Mouse (Mus musculus): ENCODE data around the gene Tmc6. TPM values are rescaled to one million over a fixed set of nuclear protein-coding genes. Genes with fewer than 3 reads are reported as not detected.

The Tmc6 gene
- polyA plus RNA-seq, 1 experiment from 2014 or later, result 22.4 TPM

DNA sequence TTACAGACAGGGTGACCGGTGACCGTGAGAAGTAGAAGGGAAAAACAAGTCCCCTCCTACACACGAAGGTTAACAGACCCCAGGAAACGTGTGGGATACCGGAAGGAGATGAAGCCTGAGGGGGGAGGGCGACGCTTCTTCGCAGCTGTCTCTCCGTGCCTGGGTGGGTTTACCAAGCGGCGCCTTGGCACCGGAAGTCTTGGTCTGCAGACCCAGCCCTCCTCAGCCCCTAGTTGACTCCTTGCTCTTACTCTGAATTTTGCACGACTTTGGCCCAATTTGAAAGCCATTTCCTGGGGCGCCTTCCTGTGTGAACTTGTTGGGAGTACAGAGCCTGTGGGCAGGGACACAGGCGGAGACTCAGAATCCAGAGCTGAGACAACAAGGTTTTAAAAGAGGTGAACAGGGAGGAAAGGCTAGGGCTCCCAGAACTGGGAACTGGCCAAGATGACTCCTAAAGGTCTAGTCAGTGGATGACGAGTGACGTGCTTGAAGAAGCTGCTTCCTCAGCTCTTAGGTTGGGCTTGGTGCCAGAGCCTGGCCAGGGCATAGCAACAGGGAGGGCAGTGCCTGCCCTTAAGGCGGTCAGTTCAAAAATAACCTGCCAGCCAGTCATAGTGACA lies 688 bp downstream of the Tmc6 start:
- Histone ChIP-seq H3K9me3 (no peaks in the 10 kb centered on the region), H3K9ac (replicated peaks) (no peak overlapping the region), H3K27me3 (peaks cover 32% of the 10 kb centered on the region), H3K4me2 (peak overlapping the region; percentile 98), H3K27ac (peak overlapping the region; percentile 60), H3K36me3 (peaks cover 18% of the 10 kb centered on the region), H3K4me1 (replicated peaks) (peaks cover 52% of the 10 kb centered on the region), H3K4me3 (replicated peaks) (peak overlapping the region; percentile 54)
- 23% methylated on average over 18 of the region's 18 CpGs for WGBS
- no peak for ATAC-seq (ENCODE audit: insufficient number of reproducible peaks, insufficient read depth, low FRiP score, low TSS enrichment, low read depth)

DNA sequence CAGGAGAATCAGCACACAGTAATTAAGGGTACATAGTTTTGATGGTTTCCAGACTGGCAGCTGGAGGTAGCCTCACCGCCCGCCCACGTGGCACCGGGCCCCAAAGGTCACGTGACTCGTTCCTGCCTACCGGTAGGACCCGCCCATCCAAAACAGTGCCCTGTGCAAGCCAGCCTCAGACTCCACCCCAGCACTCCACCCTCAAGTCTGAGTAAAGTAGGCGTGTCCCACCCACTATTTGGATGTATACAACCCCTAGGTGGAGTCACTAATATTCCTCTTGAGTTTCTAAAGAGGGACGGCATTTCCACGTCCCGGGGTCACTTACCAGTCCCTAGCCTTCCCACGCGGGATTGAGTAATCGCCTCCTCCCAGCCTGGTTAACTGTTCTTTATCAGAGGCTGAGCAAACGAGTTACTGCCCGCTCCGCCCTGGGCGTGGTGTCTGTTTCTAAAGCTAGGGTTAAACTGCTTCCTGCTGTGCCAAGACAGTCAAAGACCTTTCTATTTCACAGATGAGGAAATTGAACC lies 1.4 kb downstream of the Tmc6 start:
- no peaks in the 10 kb centered on the region for H3K9me3 ChIP-seq
- H3K27me3 ChIP-seq, result peaks cover 32% of the 10 kb centered on the region
- peak overlapping the region; percentile 54 for H3K4me3 ChIP-seq (replicated peaks)
- peak overlapping the region; percentile 98 for H3K4me2 ChIP-seq
- H3K4me1 ChIP-seq (replicated peaks), result peaks cover 52% of the 10 kb centered on the region
- peak overlapping the region; percentile 70; the same call in 1 of the 2 replicates for H3K9ac ChIP-seq (replicated peaks)
- peaks cover 25% of the 10 kb centered on the region for H3K36me3 ChIP-seq
- peak overlapping the region; percentile 86 for H3K27ac ChIP-seq
- WGBS, result 1% methylated on average over 19 of the region's 19 CpGs
- ATAC-seq (ENCODE audit: insufficient number of reproducible peaks, insufficient read depth, low FRiP score, low TSS enrichment, low read depth), result peak; percentile 74

DNA sequence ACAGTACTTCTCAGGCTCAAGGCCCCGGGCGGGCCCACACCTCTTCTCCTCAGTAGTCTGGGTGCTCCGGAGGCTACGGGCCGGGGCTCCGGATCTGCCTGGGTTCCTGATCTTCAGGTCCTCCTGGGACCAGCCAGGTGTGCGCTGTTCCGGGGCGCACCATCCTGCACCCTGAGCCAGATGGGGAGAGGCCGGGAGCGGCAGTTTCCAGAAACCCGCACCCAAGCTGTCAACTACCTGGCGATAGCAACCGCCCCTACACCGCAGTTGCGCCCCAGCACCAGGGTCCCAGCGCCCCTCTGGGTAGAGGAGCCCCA lies 1.8 kb downstream of the Tmc6 start:
- peak overlapping the region; percentile 70 for H3K9ac ChIP-seq (replicated peaks)
- peak overlapping the region; percentile 54 for H3K4me3 ChIP-seq (replicated peaks)
- WGBS, result 1% methylated on average over 17 of the region's 17 CpGs
- H3K4me2 ChIP-seq, result peak overlapping the region; percentile 98
- ATAC-seq (ENCODE audit: insufficient number of reproducible peaks, insufficient read depth, low FRiP score, low TSS enrichment, low read depth), result 0 out of 2 replicates have a peak, but pooled peaks have one; percentile 12
- H3K4me1 ChIP-seq (replicated peaks), result peaks cover 52% of the 10 kb centered on the region
- peaks cover 32% of the 10 kb centered on the region for H3K27me3 ChIP-seq
- peak overlapping the region; percentile 86 for H3K27ac ChIP-seq
- no peaks in the 10 kb centered on the region for H3K9me3 ChIP-seq
- H3K36me3 ChIP-seq, result peaks cover 29% of the 10 kb centered on the region

DNA sequence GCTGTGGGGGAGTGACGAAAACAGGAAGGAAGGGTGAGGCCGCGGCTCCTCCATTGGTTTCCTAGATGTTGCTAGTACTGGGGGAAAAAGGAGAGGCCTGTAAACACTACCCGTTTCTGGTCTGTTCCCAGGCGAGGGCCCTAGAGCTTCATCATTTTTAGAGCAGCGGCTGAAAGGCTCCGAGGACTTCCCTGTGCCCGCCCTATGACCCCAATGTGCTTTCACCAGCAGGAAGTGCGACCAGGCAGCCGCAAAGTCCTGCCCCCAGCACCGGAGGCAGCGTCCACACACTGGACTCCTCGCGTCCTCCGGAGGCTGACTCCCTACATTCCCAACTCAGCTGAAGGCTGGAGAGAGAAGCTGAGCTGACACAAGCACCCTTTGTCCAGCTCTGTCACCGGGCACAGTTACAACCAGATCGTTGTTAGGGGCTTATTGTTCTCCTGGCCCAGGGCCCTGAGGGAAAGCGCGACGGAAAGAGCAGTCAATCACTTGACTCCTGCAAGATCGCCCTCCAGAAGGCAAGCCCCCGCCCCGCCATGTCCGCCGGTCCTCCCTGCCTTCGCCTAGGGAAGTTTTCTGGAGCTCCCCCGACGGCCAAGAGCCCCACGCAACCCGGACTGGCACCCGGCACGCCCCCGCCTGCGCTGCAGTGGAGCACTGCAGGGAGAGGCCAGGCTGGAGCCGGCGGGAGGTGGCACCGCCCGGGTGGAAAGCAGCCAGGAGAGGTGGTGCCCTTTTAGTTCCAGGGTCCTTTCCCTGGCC lies 2.4 kb downstream of the Tmc6 start:
- Histone ChIP-seq H3K36me3 (peaks cover 35% of the 10 kb centered on the region), H3K27me3 (peaks cover 32% of the 10 kb centered on the region), H3K4me3 (replicated peaks) (peak overlapping the region; percentile 54), H3K9ac (replicated peaks) (peak overlapping the region; percentile 70), H3K27ac (peak overlapping the region; percentile 86), H3K4me1 (replicated peaks) (peaks cover 52% of the 10 kb centered on the region), H3K4me2 (peak overlapping the region; percentile 98), H3K9me3 (no peaks in the 10 kb centered on the region)
- 2% methylated on average over 38 of the region's 38 CpGs for WGBS
- ATAC-seq (ENCODE audit: insufficient number of reproducible peaks, insufficient read depth, low FRiP score, low TSS enrichment, low read depth), result peak; percentile 23; the same call in 1 of the 2 replicates

DNA sequence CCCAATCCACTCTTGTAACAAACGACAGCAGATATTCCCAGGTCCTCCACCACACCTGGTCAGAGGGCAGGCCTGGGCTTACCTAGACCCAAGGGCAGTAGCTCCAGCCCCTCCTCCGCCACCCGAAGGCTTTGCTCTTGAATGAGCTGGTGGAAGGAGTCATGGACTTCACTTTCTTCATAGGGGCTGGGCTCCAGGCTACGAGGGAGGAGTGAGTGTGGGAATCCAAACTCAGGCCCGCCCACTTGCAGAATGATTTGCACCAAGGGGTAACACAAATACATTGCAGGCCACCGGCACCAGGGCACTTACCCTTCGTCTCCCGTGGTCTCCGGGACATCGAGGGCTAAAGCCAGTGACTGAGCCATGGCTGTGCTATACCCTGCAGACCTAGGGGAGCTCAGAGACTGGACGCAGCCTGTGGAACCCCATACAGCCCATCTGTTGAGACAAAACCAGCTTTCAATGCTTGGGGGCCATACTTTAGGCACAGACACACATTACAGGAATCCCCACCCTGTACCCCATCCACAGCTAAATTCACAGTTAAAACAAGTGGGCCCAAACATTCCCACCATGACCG lies 3.1 kb downstream of the Tmc6 start:
- WGBS, result 46% methylated on average over 12 of the region's 12 CpGs
- no peak; the same call in 1 of the 2 replicates for ATAC-seq (ENCODE audit: insufficient number of reproducible peaks, insufficient read depth, low FRiP score, low TSS enrichment, low read depth)
- Histone ChIP-seq H3K4me3 (replicated peaks) (peak overlapping the region; percentile 54), H3K27ac (peak overlapping the region; percentile 86), H3K27me3 (peaks cover 25% of the 10 kb centered on the region), H3K36me3 (peaks cover 42% of the 10 kb centered on the region), H3K9me3 (no peaks in the 10 kb centered on the region), H3K4me2 (peak overlapping the region; percentile 98), H3K9ac (replicated peaks) (peak overlapping the region; percentile 70), H3K4me1 (replicated peaks) (peaks cover 52% of the 10 kb centered on the region)

DNA sequence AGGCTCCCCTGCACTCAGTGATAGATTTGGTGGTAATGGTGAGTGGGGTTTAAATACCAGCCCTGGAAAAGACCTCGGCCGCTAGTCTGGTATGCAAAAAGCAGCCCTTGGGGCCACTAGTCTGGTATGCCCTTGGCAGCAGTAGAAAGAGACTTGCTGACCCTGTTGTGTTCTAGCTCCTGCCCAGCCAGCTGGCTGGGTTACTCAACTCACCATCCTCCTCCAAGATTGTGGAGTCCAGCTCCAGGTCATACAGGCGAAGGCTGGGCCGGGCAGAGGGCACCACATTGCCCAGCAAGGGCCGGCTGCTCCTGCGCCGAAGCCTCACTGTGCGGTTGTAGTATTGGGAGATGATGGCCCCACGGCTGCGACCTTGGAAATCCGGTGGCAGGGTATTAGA lies 4.0 kb downstream of the Tmc6 start:
- no peak overlapping the region for H3K4me2 ChIP-seq
- peaks cover 51% of the 10 kb centered on the region for H3K36me3 ChIP-seq
- H3K9me3 ChIP-seq, result no peaks in the 10 kb centered on the region
- peaks cover 45% of the 10 kb centered on the region for H3K4me1 ChIP-seq (replicated peaks)
- WGBS, result 96% methylated on average over 11 of the region's 11 CpGs
- no peak overlapping the region for H3K9ac ChIP-seq (replicated peaks)
- peaks cover 16% of the 10 kb centered on the region for H3K27me3 ChIP-seq
- ATAC-seq (ENCODE audit: insufficient number of reproducible peaks, insufficient read depth, low FRiP score, low TSS enrichment, low read depth), result no peak
- no peak overlapping the region for H3K27ac ChIP-seq
- H3K4me3 ChIP-seq (replicated peaks), result no peak overlapping the region

DNA sequence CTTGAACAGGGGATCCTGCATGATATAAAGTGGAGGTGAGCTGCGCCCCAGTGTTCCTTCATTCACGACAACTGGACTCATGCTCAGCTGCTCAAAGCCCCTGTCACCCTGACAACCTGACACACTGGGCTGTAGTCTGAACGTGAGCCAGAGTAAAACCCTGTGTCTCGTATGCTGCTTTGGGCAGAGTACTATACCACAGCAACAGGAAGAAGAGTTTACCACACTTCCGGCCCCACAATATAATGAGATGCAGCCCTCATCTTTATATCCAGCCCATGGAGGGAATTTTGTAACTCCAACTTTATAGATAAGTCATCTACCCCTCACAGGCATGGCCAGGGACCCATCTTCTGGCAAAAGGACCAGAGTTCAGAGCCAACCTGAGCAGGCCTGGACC lies 4.9 kb downstream of the Tmc6 start:
- no peak for ATAC-seq (ENCODE audit: insufficient number of reproducible peaks, insufficient read depth, low FRiP score, low TSS enrichment, low read depth)
- no peak overlapping the region for H3K27ac ChIP-seq
- no peak overlapping the region for H3K4me3 ChIP-seq (replicated peaks)
- H3K4me2 ChIP-seq, result no peak overlapping the region
- WGBS, result 87% methylated on average over 5 of the region's 5 CpGs
- H3K4me1 ChIP-seq (replicated peaks), result peaks cover 40% of the 10 kb centered on the region
- peaks cover 7% of the 10 kb centered on the region for H3K27me3 ChIP-seq
- H3K9me3 ChIP-seq, result no peaks in the 10 kb centered on the region
- H3K9ac ChIP-seq (replicated peaks), result no peak overlapping the region
- H3K36me3 ChIP-seq, result peaks cover 54% of the 10 kb centered on the region

DNA sequence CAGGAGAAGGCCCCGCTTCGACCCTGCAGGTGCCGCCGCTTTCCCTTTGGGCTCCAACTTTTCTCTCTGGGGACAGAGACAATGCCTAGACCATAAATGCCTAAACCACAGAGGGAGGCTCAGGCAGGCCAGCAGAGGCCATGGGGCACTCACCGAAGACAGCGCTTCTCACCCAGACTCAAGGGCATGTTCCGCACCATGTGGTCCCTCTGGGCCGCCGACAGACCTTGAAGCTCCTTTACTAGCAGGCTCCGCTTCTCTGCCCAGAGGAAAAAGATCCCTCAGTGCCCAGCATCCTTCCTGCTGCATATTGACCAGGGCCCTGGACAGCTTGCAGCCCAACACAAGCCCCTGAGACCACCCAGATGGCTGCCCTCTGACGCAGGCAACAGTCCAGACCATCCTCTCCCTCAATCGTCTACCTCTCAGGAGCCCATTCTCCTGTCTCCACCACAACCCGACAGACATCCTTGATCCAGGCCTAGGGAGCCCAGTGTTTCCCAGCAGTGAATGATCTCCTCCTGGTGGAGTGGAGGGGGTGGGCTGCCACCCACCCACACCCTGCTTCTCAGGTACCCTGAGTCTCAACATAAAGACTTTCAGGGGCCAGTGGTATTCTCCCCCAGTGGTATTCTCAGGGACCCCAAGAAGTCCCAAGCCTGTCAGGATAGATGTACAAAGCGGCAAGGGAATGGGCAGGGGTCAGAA lies 5.8 kb downstream of the Tmc6 start:
- Histone ChIP-seq H3K4me2 (no peak overlapping the region), H3K9me3 (no peaks in the 10 kb centered on the region), H3K4me3 (replicated peaks) (no peak overlapping the region), H3K9ac (replicated peaks) (no peak overlapping the region), H3K27me3 (no peaks in the 10 kb centered on the region), H3K27ac (no peak overlapping the region), H3K4me1 (replicated peaks) (peaks cover 31% of the 10 kb centered on the region), H3K36me3 (peaks cover 60% of the 10 kb centered on the region)
- WGBS, result 91% methylated on average over 14 of the region's 14 CpGs
- ATAC-seq (ENCODE audit: insufficient number of reproducible peaks, insufficient read depth, low FRiP score, low TSS enrichment, low read depth), result no peak

DNA sequence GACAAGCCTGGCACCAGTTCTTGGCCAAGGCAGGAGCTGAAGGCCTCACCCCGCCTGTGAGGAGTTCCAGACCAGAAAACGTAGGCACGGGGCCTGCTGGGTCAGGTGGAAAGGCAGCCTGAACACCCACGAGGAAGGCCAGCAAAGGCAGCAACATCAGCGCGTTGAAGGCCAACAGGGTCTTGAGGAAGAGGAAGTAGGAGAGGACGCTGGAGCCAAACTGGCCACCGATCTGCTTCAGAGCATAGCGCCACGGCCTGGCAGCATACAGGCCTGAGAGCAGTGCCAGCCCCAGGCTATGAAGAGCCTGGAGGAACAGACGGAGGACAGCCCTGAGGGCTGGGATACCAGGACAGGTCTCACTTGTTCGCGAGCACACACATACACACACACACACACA lies 6.5 kb downstream of the Tmc6 start:
- H3K36me3 ChIP-seq, result peaks cover 63% of the 10 kb centered on the region
- H3K27me3 ChIP-seq, result no peaks in the 10 kb centered on the region
- ATAC-seq (ENCODE audit: insufficient number of reproducible peaks, insufficient read depth, low FRiP score, low TSS enrichment, low read depth), result no peak
- H3K4me3 ChIP-seq (replicated peaks), result no peak overlapping the region
- no peaks in the 10 kb centered on the region for H3K9me3 ChIP-seq
- no peak overlapping the region for H3K9ac ChIP-seq (replicated peaks)
- 89% methylated on average over 13 of the region's 13 CpGs for WGBS
- no peak overlapping the region for H3K27ac ChIP-seq
- H3K4me1 ChIP-seq (replicated peaks), result peaks cover 25% of the 10 kb centered on the region
- no peak overlapping the region for H3K4me2 ChIP-seq

DNA sequence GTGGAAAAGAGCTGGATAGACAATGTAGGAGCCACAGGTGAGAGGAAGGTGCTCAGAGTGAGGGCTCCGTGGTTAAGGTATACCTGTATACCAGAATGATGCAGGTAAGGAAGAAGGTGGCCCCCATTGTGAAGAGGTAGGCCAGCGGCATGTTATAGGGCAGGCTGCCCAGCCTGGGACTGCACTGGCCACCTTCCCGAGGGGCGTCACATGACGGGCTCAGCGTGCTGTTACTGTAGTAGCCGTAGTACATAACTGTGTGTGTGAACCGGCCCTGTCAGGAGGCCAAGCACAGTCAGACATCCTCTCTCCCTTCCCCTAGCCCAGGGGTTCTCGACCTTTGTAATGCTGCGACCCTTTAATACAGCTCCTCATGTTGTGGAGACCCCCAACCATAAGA lies 7.1 kb downstream of the Tmc6 start:
- Histone ChIP-seq H3K9ac (replicated peaks) (no peak overlapping the region), H3K36me3 (peaks cover 68% of the 10 kb centered on the region)
- 92% methylated on average over 10 of the region's 10 CpGs for WGBS

DNA sequence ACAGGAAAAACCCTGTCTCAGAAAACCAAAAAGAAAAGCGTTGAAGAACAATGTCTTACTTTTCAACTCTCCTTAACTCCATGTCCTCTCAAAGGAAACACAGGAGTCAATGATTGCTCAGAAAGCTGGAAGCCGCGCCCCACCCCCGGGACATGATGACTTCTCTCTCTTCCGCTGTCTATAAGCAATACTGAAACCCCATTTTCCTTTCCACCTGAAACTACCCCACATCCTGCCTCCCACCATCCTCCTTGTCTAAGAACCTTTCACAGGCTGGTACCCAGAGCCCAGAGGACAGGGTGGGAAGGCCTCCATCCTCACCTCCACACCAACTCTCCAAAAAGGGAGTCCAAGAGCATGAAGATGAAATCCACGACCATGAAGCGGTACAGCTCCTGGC lies 9.6 kb downstream of the Tmc6 start:
- WGBS, result 95% methylated on average over 7 of the region's 7 CpGs
- Histone ChIP-seq H3K27ac (no peak overlapping the region), H3K27me3 (no peaks in the 10 kb centered on the region), H3K9me3 (no peaks in the 10 kb centered on the region), H3K36me3 (peaks cover 62% of the 10 kb centered on the region), H3K4me3 (replicated peaks) (no peak overlapping the region), H3K4me2 (no peak overlapping the region), H3K9ac (replicated peaks) (no peak overlapping the region), H3K4me1 (replicated peaks) (no peaks in the 10 kb centered on the region)
- ATAC-seq (ENCODE audit: insufficient number of reproducible peaks, insufficient read depth, low FRiP score, low TSS enrichment, low read depth), result no peak

More for the DNA sequence above, 7.1 kb downstream of the Tmc6 start:
- Histone ChIP-seq H3K4me2 (no peak overlapping the region), H3K4me3 (replicated peaks) (no peak overlapping the region), H3K27me3 (no peaks in the 10 kb centered on the region), H3K9me3 (no peaks in the 10 kb centered on the region), H3K27ac (no peak overlapping the region), H3K4me1 (replicated peaks) (peaks cover 19% of the 10 kb centered on the region)
- ATAC-seq (ENCODE audit: insufficient number of reproducible peaks, insufficient read depth, low FRiP score, low TSS enrichment, low read depth), result no peak

All from limb, embryonic 12.5 days (tissue).